Mouse (Mus musculus): ENCODE measurements at regions not wholly inside any gene's neighbourhood (a gene's known extent, or its start where the extent isn't known, plus 50 kb on each side); places are given as distances from the start of the nearest gene placed in this dataset.

- Histone ChIP-seq H3K27ac (ENCODE audit: insufficient read depth, low read length) (no peak overlapping the region), H3K4me3 (ENCODE audit: insufficient read depth, low read length) (no peak overlapping the region), H3K4me1 (ENCODE audit: control insufficient read depth, insufficient read depth, low read length) (no peaks in the 10 kb centered on the region)
- TF ChIP-seq POLR2A (IDR thresholded peaks at IDR 0.05; ENCODE audit: extremely low read depth, insufficient read depth, low read length) (no peak), CTCF (IDR thresholded peaks at IDR 0.05; ENCODE audit: extremely low read depth, insufficient read depth, low read length) (no peak)
These were observed 86.0 kb upstream of the Bace2 start for GRCm38 (mm10) chr16:97270417-97271133.

GRCm38 (mm10) chr16:97271264-97271663 lies 85.3 kb upstream of the Bace2 start:
- H3K27ac ChIP-seq (ENCODE audit: insufficient read depth, low read length) = no peak overlapping the region
- H3K4me1 ChIP-seq (ENCODE audit: control insufficient read depth, insufficient read depth, low read length) = peaks cover 3% of the 10 kb centered on the region; the same call in 1 of the 2 replicates
- no peak overlapping the region for H3K4me3 ChIP-seq (ENCODE audit: insufficient read depth, low read length)
- no peak for TF ChIP-seq POLR2A (IDR thresholded peaks at IDR 0.05; ENCODE audit: extremely low read depth, insufficient read depth, low read length)
- no peak for TF ChIP-seq CTCF (IDR thresholded peaks at IDR 0.05; ENCODE audit: extremely low read depth, insufficient read depth, low read length)

- Histone ChIP-seq H3K4me1 (ENCODE audit: control insufficient read depth, insufficient read depth, low read length) (peaks cover 3% of the 10 kb centered on the region; the same call in 1 of the 2 replicates), H3K4me3 (ENCODE audit: insufficient read depth, low read length) (peak overlapping the region; percentile 23), H3K27ac (ENCODE audit: insufficient read depth, low read length) (no peak overlapping the region)
- TF ChIP-seq CTCF (IDR thresholded peaks at IDR 0.05; ENCODE audit: extremely low read depth, insufficient read depth, low read length) = peak; percentile 92
- TF ChIP-seq POLR2A (IDR thresholded peaks at IDR 0.05; ENCODE audit: extremely low read depth, insufficient read depth, low read length) = no peak
These were observed 84.4 kb upstream of the Bace2 start for GRCm38 (mm10) chr16:97272035-97272631.

- Histone ChIP-seq H3K27ac (ENCODE audit: insufficient read depth, low read length) (no peak overlapping the region), H3K4me1 (ENCODE audit: control insufficient read depth, insufficient read depth, low read length) (peaks cover 3% of the 10 kb centered on the region; the same call in 1 of the 2 replicates), H3K4me3 (ENCODE audit: insufficient read depth, low read length) (no peak overlapping the region)
- TF ChIP-seq CTCF (IDR thresholded peaks at IDR 0.05; ENCODE audit: extremely low read depth, insufficient read depth, low read length) = no peak
- no peak for TF ChIP-seq POLR2A (IDR thresholded peaks at IDR 0.05; ENCODE audit: extremely low read depth, insufficient read depth, low read length)
These were observed 77.6 kb upstream of the Bace2 start for GRCm38 (mm10) chr16:97278913-97279312.

GRCm38 (mm10) chr16:97281615-97282110 lies 74.9 kb upstream of the Bace2 start:
- Histone ChIP-seq H3K4me1 (ENCODE audit: control insufficient read depth, insufficient read depth, low read length) (no peaks in the 10 kb centered on the region), H3K27ac (ENCODE audit: insufficient read depth, low read length) (no peak overlapping the region), H3K4me3 (ENCODE audit: insufficient read depth, low read length) (no peak overlapping the region)
- TF ChIP-seq CTCF (IDR thresholded peaks at IDR 0.05; ENCODE audit: extremely low read depth, insufficient read depth, low read length) (no peak), POLR2A (IDR thresholded peaks at IDR 0.05; ENCODE audit: extremely low read depth, insufficient read depth, low read length) (no peak)

GRCm38 (mm10) chr16:97282943-97283342 lies 73.6 kb upstream of the Bace2 start:
- TF ChIP-seq POLR2A (IDR thresholded peaks at IDR 0.05; ENCODE audit: extremely low read depth, insufficient read depth, low read length) (no peak), CTCF (IDR thresholded peaks at IDR 0.05; ENCODE audit: extremely low read depth, insufficient read depth, low read length) (no peak)
- H3K4me3 ChIP-seq (ENCODE audit: insufficient read depth, low read length) = no peak overlapping the region
- no peaks in the 10 kb centered on the region for H3K4me1 ChIP-seq (ENCODE audit: control insufficient read depth, insufficient read depth, low read length)
- H3K27ac ChIP-seq (ENCODE audit: insufficient read depth, low read length) = no peak overlapping the region

GRCm38 (mm10) chr16:97285886-97286447 lies 70.6 kb upstream of the Bace2 start:
- H3K4me3 ChIP-seq (ENCODE audit: insufficient read depth, low read length) = no peak overlapping the region
- H3K27ac ChIP-seq (ENCODE audit: insufficient read depth, low read length) = no peak overlapping the region; the same call in 1 of the 2 replicates
- TF ChIP-seq CTCF (IDR thresholded peaks at IDR 0.05; ENCODE audit: extremely low read depth, insufficient read depth, low read length) (no peak), POLR2A (IDR thresholded peaks at IDR 0.05; ENCODE audit: extremely low read depth, insufficient read depth, low read length) (no peak)
- H3K4me1 ChIP-seq (ENCODE audit: control insufficient read depth, insufficient read depth, low read length) = peaks cover 3% of the 10 kb centered on the region; the same call in 1 of the 2 replicates

GRCm38 (mm10) chr16:97286717-97287116 lies 69.8 kb upstream of the Bace2 start:
- TF ChIP-seq CTCF (IDR thresholded peaks at IDR 0.05; ENCODE audit: extremely low read depth, insufficient read depth, low read length) (no peak), POLR2A (IDR thresholded peaks at IDR 0.05; ENCODE audit: extremely low read depth, insufficient read depth, low read length) (no peak)
- H3K4me1 ChIP-seq (ENCODE audit: control insufficient read depth, insufficient read depth, low read length) = peaks cover 3% of the 10 kb centered on the region; the same call in 1 of the 2 replicates
- no peak overlapping the region for H3K4me3 ChIP-seq (ENCODE audit: insufficient read depth, low read length)
- no peak overlapping the region; the same call in 1 of the 2 replicates for H3K27ac ChIP-seq (ENCODE audit: insufficient read depth, low read length)

GRCm38 (mm10) chr16:97288634-97289033 lies 67.9 kb upstream of the Bace2 start:
- Histone ChIP-seq H3K27ac (ENCODE audit: insufficient read depth, low read length) (no peak overlapping the region), H3K4me3 (ENCODE audit: insufficient read depth, low read length) (no peak overlapping the region), H3K4me1 (ENCODE audit: control insufficient read depth, insufficient read depth, low read length) (peaks cover 7% of the 10 kb centered on the region; the same call in 1 of the 2 replicates)
- TF ChIP-seq CTCF (IDR thresholded peaks at IDR 0.05; ENCODE audit: extremely low read depth, insufficient read depth, low read length) = no peak
- no peak for TF ChIP-seq POLR2A (IDR thresholded peaks at IDR 0.05; ENCODE audit: extremely low read depth, insufficient read depth, low read length)
